Mouse (Mus musculus) cerebellum, postnatal 10 days (tissue): ENCODE results near the gene Faim.

Experiments
- DNase-seq, 2 experiments: peaks; one replicate each; pipeline ENCODE4 v3.0.0; 2021; ENCODE audit warnings: mixed read lengths in 2 of 2

Gene Faim

DNA sequence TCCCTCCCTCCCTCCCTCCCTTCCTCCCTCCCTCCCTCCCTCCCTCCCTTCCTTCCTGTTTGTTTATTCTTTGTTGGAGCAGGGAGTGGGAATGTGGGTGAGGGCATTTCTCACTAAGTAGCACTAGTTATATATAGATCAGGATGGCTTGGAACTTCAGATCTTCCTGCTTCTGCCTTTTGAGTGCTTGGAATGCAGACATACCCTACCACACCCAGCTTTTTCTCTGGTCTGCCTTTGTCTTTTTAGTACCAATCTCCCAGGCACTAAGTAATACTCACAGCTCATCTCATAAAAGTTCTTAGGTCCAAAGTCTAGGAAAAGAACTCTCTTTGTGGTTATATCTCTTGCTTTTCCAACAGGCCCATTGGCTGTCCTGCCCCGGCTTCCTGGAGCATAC, 10.1 kb upstream of the Faim start:
- no peak for DNase-seq

DNA sequence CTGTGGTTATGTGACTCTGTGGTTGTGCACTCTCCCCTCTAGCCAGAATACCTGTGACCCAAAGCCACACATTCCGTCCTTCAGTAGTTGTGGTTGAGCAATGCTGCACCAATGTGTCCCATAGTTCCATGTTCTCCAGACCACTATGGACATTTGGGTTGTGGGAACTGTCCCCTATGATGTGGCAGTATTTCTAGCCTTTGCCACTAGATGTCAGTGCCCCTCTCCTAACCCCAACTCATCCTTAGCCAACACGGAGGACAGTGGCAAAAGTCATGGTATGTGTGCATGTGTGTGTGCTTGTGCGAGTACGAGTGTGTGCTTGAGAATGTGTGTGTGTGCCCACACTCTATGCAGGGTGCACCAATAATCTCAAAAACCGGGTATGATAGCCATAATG, 9.7 kb upstream of the Faim start:
- DNase-seq = no peak

DNA sequence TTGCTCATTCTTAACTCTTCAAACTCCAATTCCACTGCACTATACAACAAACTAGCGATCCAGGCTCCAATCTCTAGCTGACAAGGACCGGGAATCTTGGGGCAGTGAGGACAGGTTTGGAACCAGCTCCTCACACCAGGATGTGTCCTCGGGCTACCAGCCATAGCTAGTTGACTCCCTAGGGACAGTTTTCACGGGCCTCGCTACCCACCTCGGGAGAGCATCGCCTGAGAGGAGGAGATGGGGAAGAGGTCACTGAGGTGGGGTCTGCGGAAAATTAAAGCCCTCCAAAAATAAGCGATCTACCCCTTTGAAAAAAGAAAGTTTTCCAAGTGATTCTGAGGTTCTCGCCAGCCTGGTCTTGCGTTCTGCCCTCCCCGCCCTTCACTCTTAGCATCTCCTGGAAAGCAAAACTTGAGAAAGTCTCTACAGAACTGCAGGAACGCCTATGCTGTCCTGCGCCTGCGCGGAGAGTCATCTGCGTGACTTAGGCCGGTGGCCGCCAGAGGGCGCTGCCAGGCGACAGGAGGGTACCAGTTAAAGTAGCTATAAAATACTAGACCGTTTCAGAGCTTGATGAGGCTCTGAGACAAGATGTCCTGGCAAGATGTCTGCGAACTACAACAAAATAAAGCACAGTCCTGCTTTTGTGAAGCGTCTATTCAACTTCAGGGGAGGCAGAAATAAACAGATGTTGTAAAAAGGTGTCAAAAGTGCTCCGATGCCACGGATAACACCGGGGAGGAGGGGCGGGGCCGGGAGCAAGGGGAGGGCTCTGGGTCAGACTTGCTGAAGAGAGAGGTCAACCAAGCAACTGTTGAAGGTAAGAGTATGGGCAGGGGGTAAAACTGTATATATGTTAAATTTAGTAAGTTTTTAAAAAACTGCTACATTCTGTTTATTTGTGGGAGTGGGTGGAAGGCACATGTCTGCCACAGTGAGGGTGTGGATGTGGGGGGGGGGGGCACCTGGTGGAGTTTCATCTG, 6.4 kb upstream of the Faim start:
- peak; percentile 95 to 96 for DNase-seq

DNA sequence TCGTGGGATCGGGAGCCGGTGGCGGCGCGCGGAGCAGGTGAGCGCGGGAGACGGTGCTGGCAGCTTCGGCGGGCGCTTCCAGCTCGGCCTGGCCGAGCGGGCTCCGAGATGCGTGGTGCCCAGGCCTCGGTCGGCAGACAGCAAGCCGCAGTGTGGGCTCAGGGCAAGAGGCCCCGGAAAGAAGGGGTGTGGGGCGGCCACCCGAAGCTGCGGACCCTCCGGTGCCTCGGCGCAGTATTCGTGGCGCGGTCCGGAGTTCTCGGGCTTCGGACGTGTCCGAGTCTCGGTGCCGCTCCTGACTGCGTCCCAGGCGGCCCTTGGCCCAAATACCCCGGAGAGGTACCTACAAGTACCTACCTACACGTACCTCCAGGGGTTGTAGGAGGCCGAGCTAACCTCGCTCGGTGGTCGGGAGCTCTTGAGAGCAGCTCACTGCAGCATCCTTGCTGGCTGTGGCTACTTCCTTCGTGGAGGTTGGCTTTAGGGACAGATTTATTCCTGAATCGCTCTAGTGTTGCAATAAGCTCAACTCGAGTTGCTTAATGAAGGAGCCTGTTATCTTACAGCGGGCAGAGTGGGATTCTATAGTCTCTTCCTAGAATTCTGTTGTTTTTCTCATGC, 413 bp downstream of the Faim start:
- DNase-seq = no peak

DNA sequence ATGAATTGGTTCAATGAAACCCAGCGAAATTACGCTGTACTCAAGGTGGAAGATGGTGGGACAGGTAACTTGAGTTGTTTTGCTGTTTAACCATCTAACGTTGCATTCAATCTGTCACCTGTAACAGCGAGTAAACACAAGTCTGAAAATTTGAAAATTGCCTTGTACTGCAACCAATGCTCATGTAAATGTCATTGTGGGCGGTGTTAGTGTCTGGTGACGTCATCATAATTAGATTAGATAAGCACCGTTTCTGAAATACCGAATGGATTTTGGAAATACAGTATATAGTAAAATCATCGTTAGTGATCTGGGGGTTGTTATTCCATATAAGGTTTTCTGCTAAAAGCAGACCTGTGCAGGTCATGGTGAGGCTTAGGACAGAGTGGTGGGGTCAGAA, 958 bp downstream of the Faim start:
- DNase-seq = no peak

DNA sequence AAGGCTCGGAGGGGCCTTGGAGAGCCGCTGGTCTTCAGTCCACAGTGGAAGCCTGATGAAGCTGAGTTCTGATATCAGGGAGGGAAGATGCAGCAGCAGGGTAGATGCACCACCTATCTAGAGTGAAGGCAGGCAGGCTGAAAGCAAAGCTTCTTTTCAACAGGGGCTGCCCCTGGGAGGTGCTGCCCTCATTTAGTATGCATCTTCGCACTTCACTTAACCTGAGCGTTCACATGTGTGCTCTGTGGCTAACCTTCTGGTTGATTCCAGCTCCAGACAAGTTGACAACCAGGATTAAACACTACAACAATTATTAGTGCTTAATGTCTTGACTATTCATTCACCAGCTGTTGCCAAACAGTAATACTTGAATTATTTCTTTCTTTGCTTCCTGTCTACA, 7.9 kb downstream of the Faim start:
- no peak for DNase-seq

DNA sequence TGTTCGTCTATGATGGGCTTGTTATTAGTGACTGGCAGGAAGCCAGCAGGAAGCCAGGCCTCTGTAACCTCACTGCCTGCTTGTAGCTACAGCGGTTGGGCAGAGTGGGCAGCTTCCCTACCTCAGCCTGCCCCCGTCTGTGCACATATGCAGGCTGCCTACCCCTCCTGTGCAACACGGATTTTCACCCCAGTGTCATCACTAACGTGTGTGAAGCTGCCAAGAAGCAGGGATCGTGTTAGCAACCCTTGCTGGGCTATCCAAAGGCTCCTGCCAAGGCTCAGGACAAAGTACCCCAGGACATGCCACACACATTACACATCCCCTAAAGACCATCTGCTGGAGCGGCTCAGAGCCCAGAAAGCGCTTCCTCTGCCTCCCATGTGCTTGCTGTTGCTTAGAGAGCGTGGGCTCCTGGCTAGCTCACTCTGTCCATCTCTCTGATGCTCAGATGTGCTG, 13.7 kb downstream of the Faim start:
- peak; percentile 79 to 87 for DNase-seq

DNA sequence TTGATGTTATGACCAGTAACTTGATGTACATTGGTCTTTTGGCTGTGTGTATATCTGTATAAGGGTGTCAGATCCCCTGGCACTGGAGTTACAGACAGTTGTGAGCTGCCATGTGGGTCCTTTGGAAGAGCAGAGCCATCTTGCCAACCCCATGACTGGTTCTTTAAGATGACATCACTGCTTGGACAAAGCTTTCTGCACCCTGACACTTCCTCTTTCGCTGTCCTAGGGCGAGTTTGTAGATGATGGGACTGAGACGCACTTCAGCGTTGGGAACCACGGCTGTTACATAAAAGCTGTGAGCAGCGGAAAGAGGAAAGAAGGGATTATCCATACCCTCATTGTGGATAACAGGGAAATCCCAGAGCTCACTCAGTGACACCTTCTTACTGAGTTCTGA, 15.2 kb downstream of the Faim start:
- DNase-seq = no peak

DNA sequence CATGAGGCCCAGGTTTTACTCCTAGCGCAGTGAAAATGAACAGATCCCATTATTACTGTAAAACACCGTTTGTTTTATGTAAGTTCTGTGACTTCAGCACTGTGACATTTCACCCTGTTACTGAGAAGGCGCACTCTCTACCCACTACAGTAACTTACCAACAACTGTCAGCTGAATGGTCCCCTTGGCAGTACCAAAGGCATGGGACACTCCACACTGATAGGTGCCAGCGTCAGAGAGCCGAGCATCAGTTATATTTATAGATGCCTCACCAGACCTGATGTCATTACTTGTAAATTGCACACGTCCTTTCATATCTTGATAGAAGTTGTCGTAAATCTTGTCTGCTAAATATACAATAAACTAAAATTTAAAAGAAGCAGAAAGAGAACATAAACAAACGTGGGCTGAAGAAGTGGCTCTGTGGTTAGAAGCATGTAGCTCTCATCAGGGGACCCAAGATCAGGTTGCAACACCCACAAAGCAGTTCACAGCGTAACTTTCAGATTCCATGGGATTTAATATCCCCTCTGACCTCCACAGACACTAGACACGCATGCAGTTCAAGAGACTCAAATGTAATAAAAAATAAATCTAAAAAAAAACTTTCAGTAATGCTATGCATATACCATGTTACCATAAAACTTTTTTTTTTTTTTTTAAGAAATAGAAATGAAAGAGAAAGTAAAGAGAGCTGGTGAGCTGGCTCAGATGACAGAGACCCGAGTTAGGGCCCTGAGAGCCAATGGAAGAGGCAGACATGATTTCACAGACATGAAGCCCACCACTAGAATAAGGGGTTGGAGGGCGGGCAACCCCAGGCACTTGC, 23.1 kb downstream of the Faim start:
- no peak for DNase-seq

DNA sequence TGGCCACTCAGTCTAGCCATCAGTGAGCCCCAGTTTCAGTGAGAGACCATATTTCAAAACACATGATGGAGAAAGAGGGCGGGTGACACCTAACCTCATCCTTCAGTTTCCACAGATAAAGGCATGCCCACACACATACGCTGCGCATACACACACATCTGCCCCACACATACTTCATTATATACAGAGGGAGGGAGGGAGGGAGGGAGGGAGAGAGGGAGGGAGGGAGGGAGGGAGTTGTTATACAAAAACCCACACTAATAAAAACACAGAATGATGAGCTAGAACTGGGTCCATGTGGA, 23.7 kb downstream of the Faim start:
- no peak for DNase-seq

DNA sequence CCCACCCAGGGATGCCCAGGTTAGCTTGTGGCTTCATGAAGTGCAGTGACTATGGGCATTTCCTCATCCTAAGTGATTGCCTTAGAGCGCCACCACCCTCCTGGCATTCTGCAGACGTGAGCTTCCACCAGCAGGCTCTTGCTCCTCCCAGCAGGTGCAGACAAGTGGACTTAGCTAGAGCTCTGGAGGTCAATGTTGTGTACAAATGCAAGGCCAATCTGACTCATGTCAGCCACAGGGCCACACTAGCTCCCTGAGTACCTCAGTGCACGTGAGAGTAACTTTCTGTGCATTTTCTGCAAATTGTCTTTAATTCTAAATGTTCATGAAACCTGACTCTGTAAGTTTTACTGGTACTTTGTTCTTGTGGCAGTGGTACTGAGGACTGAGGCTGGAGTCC, 30.1 kb downstream of the Faim start:
- no peak for DNase-seq

DNA sequence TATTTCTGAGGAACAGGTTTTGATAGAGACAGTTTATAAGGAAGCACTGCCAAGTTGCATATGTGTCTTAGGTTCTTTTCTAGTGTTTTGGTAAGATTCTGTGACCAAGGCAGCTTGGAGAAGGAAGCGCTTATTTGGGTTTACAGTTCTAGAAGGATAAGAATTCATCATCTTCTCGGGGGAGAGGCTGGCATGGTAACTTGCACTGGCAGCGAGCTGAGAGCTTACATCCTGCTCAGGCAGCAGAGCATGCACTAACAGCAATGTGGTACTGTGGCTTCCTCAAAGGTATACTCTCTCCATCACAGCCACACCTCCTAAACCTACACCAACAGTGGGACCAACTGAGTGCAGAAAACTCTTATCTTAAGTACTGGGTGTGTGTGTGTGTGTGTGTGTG, 30.6 kb downstream of the Faim start:
- DNase-seq = no peak

DNA sequence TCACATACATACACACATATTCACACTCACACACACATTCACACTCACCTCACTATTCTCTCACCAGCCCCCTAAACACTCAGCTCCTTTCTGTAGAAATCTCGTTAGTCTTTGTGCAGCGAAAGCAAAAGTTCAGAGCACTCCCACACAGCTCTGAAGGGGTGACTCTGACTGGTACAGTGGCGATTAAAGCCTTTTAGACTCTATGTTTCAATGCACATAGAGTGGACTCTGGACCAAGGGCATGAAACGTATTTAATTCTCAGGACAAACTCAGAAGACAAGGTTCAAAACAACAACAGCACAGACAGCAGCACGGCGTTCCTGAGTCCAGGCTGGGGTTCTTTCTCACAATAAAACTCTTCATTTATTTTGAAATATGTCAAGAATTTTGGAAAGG, 31.5 kb downstream of the Faim start:
- no peak for DNase-seq

DNA sequence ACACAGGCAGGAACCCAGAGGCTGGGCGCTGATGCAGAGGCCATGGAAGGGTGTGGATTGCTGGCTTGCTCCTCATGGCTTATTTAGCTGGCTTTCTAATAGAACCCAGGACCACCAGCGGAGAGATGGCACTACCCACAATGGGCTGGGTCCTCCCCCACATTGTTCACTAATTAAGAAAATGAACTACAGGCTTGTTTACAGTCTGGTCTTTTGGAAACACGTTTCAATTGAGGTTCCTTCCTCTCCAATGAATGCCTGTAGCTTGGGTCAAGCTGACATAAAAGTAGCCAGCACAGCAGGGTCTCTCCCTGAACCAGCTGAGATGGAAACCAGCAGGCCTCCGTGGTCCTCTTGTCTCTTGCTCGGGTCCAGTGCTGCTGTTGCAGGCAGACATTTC, 35.0 kb downstream of the Faim start:
- no peak for DNase-seq

DNA sequence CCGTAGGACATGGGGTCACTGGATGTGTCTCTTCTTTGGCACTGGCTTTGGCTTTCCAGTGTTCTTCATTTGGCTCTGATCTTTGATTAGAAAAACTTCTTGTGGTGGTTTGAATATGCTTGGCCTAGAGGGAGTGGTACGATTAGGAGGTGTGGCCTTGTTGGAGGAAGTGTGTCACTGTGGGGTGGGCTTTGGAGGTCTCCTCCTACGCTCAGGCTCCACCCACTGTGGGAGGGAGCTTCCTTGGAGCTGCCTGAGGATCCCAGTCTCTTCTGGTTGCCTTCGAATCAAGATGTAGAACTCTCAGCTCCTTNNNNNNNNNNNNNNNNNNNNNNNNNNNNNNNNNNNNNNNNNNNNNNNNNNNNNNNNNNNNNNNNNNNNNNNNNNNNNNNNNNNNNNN, 35.6 kb downstream of the Faim start:
- no peak for DNase-seq

DNA sequence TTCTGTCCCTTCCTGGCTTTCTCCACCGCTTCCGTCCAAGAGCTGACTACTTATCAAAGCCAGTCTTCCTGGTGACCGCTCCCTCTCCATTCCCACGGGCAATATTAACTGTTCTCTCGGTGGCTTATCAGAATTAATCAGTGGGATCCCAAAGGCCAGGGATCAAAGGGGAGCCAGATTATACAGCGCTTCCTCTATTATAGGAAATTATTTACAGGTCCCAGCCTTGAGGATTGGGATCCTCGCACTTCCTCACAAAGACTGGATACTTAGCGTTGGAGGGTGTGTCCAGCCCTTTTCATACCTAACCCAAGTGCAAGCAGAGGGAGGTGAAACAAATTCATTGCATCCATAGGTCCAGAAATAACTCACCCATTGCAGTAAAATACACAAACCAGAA, 45.9 kb downstream of the Faim start:
- no peak for DNase-seq

DNA sequence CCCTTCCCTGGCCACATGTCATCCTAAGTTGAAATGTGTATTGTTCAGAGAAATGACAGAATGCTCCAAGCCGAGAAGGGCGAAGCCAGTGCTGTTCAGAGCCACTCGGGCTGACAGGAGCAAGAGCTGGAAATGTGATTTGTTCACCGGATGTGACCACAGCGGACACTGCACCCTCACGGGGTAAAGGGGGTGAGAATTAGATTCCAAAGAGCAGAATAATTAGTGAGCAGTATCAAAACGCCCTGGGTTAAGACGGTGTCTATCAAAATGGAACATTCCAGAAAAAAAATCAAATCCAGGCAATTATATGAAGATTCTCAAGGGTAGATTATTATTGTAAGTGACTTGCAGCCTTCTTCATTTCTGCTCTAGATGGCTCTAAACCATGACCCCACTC, 47.9 kb downstream of the Faim start:
- DNase-seq = no peak

DNA sequence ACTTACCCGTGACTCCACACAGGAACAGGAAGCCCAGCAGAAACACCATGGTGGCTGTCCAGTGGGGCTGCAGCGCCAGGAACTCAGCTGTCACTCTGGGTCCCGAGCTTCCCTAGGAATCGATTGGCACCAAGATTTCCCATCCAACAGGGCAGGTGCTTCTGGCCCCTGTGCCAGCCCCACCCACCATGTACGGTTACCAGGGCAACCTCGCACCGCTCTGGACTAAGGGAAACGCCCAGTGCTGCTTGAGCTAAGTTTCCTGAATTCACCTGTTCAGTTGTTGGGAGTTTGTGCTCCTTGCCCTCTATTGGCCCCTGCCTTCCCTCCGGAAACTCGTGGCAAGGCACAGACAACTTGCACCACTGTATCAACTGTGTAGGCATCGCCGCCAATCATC, 49.4 kb downstream of the Faim start, which contains the start of gene Gm1123:
Gene Gm1123 (minus strand): TSS at position 141 of the 400 bp plus-strand sequence.
- no peak for DNase-seq

DNA sequence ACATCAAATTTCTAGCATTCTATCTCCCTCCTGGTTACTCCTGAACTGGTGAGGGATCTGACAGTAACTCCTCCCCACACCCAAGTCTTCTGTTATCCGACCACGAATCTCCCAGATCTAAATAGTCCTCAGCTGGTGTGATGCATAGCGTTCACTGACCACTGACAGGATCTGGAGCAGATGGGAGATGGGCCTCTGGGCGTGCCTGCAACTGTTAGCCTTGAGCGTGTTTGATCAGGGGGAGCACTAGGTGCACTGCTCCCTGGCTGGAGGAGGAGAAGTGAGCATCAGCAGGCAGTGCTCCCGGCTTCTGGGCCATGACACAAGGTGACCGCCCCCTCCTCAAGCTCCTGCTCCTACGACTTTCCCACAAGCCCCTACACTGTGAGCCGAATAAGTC, 55.8 kb downstream of the Faim start:
- no peak for DNase-seq

DNA sequence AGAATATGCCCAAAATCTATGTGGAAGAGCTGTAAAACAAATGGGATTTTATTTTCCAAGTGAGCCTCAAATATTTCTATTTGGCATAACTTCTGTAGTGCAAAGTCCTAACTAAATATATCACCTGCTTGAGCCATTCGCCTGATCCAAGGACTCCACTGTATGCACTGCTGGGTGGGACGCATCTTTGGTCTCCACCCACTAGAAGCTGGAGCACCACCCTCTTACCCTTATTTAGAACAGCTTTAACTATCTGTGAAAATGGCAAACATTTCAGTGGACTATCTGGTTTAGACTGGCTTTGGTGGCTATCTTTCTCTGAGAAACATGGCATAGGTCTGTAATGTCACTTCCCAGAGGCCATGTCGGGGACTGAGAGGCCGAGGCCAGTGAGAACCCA, 56.5 kb downstream of the Faim start:
- no peak for DNase-seq

DNA sequence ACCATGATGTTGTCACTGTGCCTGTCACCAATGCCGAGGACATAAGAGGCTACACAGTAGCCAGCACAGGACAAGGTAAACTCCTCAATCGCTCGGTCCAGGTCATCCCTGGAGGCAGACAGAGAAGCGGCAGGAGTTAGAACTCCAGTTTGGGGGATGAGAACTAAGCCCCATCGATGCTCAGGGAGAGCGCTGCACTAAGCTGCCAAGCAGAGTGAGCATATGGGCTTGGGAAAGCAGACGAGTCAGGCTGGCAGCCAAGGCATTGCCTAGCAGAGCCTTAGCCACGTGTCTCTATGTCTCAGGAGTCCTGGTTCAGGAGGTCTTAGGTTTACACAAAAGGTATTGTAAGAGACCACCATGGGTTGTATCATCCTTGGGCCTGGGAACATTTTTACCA, 58.6 kb downstream of the Faim start:
- peak; percentile 72 to 83 for DNase-seq

DNA sequence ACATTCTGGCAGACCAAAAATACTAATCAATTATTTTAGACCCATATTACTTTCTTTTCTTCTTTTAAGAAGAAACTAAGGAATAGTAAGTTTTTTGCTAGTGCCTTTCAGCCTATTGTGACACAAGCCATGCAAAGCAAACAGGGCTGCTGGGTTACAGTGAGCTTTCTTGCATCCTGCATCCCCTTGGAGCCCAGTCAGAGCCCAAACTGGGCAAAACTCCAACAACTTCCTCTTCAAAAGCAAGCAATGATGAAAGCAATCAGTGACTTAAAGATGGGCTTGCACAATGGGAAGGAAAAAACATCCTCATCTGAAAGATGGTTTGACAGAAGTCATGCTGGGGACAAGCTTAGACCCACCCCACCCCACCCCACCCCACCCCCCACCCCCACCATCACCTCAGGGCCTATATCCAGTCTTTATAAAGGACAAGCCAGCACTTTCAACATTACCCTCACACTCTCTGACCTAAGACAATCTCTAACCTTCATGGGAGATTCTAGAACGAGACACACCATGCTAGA, 62.6 kb downstream of the Faim start:
- DNase-seq = peak; percentile 32 to 48

DNA sequence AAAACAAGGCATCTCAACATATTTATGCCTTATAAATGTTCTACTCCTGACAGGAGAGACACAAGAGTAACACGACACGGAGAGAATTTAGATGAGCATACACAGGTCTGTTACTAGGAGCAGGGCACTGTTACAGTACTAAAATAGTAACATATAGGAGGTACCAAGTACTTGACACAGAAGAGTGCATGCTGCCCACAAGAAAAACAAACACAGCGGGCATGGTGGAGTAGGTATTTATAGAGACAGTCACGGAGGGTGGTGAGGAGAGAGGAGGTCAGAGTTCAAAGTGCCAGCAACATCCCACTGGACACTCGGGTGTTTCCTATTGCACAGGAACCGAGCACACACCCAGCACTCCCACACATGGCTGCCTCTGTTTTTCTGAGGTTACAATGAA, 63.6 kb downstream of the Faim start:
- DNase-seq = no peak
